Mouse (Mus musculus) spleen, adult 2 months (tissue): ENCODE data around the gene Nell1.

Source experiments
- CTCF ChIP-seq: fragments of 200-500 bp; IDR thresholded peaks from 2 replicates; pipeline ENCODE4 v1.5.1; 2011; ENCODE audit warnings: mild to moderate bottlenecking, inconsistent platforms; ENCODE audit not compliant: insufficient read depth, insufficient read length, insufficient replicate concordance; ENCODE audit errors: extremely low read depth
- POLR2A ChIP-seq: fragments of 200-500 bp; IDR thresholded peaks from 2 replicates; pipeline ENCODE4 v1.6.1; 2011; ENCODE audit warnings: low read depth, low read length, inconsistent platforms

DNA sequence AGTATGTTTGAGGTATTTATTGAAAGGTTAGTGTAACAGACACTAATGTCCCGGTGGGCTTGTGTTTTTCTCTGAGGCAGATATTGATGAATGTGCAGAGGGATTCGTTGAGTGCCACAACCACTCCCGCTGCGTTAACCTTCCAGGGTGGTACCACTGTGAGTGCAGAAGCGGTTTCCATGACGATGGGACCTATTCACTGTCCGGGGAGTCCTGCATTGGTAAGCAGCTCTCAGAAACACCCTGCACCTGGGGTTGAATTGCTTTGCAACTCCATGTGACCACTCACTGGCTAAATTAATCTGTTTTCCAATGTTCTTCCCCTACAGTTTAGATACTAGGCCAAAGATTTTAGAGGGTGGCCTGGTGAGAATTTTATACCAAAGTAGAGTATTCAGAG, 851.5 kb downstream of the Nell1 start:
- no peak for TF ChIP-seq CTCF
- TF ChIP-seq POLR2A, result no peak
